8 mouse cellular contexts compared by ENCODE assay signal in the genomic region with DNA sequence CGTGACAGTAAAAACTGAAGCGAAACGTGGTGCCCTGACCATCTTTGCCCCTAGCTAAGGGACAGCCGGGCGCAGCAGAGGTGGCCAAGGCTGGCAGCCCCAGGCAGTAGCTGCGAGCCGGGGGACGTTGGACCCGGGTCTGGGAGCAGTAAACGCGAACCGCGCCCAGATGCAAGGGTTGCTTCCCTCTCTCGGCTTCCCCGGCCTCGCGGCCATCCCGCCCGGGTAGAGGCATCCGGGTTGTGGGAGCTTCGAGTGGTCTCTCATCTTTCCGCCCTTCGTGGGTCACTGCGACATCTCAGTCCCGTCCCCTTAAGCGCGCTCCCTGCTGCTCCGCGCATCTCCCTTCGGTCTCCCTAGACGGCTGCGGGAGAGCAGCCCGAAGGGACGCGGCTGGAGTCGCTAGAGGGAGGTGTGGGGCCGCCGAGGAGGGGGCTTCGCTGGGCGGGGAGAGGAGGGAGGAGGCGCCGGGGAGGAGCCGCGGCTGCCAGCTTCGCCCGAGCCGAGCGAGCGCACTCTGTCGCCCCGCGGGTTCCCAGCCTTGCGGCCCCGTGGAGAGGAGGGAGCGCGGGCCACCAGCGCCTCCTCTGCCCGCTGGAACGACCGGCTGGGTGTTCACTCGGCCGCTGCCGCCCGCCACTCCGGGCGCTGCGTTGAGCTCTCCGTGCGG. TPM values are rescaled to one million over a fixed set of nuclear protein-coding genes. Genes with fewer than 3 reads are reported as not detected.
DNase-seq lines count a peak whose midpoint lies in the region; ATAC-seq and TF ChIP-seq lines count a peak whose summit lies in the region.

No protein-coding gene starts in this region.

- DNase-seq in embryonic facial prominence, embryonic 11.5 days (ENCODE audit: low spot score): peak; percentile 87
- DNase-seq in heart, adult 9 months (ENCODE audit: low spot score in 2 of 2): peak; percentile 86 to 88
- peak; percentile 82 for DNase-seq in kidney, adult 9 months
- DNase-seq in limb, embryonic 14.5 days (ENCODE audit: low spot score): peak; percentile 79
- DNase-seq in spleen, adult 18-20 months: peak; percentile 83 to 87

- WGBS in embryonic facial prominence, embryonic 11.5 days: under 1% methylated on average over 51 of the region's 69 CpGs
- under 1% methylated on average over 46 of the region's 69 CpGs for WGBS in limb, embryonic 14.5 days
- WGBS in midbrain, embryonic 15.5 days: under 1% methylated on average over 68 of the region's 69 CpGs

- no peaks in the 10 kb centered on the region for H3K36me3 ChIP-seq in erythroblast, embryonic 14.5 days (ENCODE audit: control insufficient read depth)
- no peaks in the 10 kb centered on the region for H3K36me3 ChIP-seq in embryonic facial prominence, embryonic 11.5 days (replicated peaks; ENCODE audit: control insufficient read depth, insufficient read depth, low read depth, low read length)
- peaks cover 2% of the 10 kb centered on the region; the same call in 1 of the 2 replicates for H3K36me3 ChIP-seq in limb, embryonic 14.5 days (ENCODE audit: control insufficient read depth, insufficient read depth, low read length)
- H3K36me3 ChIP-seq in midbrain, embryonic 15.5 days (replicated peaks): no peaks in the 10 kb centered on the region

- peak overlapping the region; percentile 93 for H3K4me2 ChIP-seq in embryonic facial prominence, embryonic 11.5 days (ENCODE audit: low read depth, low read length)
- peak overlapping the region; percentile 80 for H3K4me2 ChIP-seq in limb, embryonic 14.5 days (replicated peaks; ENCODE audit: low read depth, low read length, severe bottlenecking)
- H3K4me2 ChIP-seq in midbrain, embryonic 15.5 days: peak overlapping the region; percentile 94

- peak overlapping the region; percentile 90 for H3K27ac ChIP-seq in embryonic facial prominence, embryonic 11.5 days (replicated peaks; ENCODE audit: low read depth, low read length)
- H3K27ac ChIP-seq in limb, embryonic 14.5 days (replicated peaks; ENCODE audit: low read depth, low read length): peak overlapping the region; percentile 92
- H3K27ac ChIP-seq in midbrain, embryonic 15.5 days: peak overlapping the region; percentile 97

- H3K4me3 ChIP-seq in erythroblast, embryonic 14.5 days (replicated peaks): peak overlapping the region; percentile 63
- H3K4me3 ChIP-seq in embryonic facial prominence, embryonic 11.5 days (ENCODE audit: low read depth, low read length): peak overlapping the region; percentile 77
- peak overlapping the region; percentile 82 for H3K4me3 ChIP-seq in limb, embryonic 14.5 days (replicated peaks; ENCODE audit: low read length)
- H3K4me3 ChIP-seq in midbrain, embryonic 15.5 days: peak overlapping the region; percentile 93

- H3K27me3 ChIP-seq in erythroblast, embryonic 14.5 days (ENCODE audit: control insufficient read depth): peaks cover 29% of the 10 kb centered on the region
- no peaks in the 10 kb centered on the region for H3K27me3 ChIP-seq in embryonic facial prominence, embryonic 11.5 days (ENCODE audit: control insufficient read depth, insufficient read depth, low read length)
- no peaks in the 10 kb centered on the region for H3K27me3 ChIP-seq in limb, embryonic 14.5 days (ENCODE audit: control insufficient read depth, insufficient read depth, low read length)
- no peaks in the 10 kb centered on the region; the same call in 1 of the 2 replicates for H3K27me3 ChIP-seq in midbrain, embryonic 15.5 days (replicated peaks)

- H3K9me3 ChIP-seq in erythroblast, embryonic 14.5 days (ENCODE audit: control insufficient read depth, low read length): no peaks in the 10 kb centered on the region
- H3K9me3 ChIP-seq in embryonic facial prominence, embryonic 11.5 days (replicated peaks; ENCODE audit: control insufficient read depth, low read length): no peaks in the 10 kb centered on the region
- H3K9me3 ChIP-seq in limb, embryonic 14.5 days (ENCODE audit: control insufficient read depth, low read length): no peaks in the 10 kb centered on the region
- no peaks in the 10 kb centered on the region for H3K9me3 ChIP-seq in midbrain, embryonic 15.5 days

- no peak for TF ChIP-seq POLR2A in limb, embryonic 14.5 days (IDR thresholded peaks at IDR 0.05; ENCODE audit: borderline replicate concordance, extremely low read depth, insufficient read depth, insufficient read length)

- peak overlapping the region; percentile 80 for H3K9ac ChIP-seq in embryonic facial prominence, embryonic 11.5 days (replicated peaks; ENCODE audit: low read length)
- peak overlapping the region; percentile 90 for H3K9ac ChIP-seq in limb, embryonic 14.5 days (ENCODE audit: low read depth, low read length, severe bottlenecking)
- peak overlapping the region; percentile 90 for H3K9ac ChIP-seq in midbrain, embryonic 15.5 days

- H3K4me1 ChIP-seq in erythroblast, embryonic 14.5 days (ENCODE audit: control insufficient read depth): peaks cover 19% of the 10 kb centered on the region
- H3K4me1 ChIP-seq in embryonic facial prominence, embryonic 11.5 days (ENCODE audit: control insufficient read depth, insufficient read depth, low read length): no peaks in the 10 kb centered on the region
- peaks cover 12% of the 10 kb centered on the region for H3K4me1 ChIP-seq in limb, embryonic 14.5 days (ENCODE audit: control insufficient read depth, insufficient read depth, low read length)
- H3K4me1 ChIP-seq in midbrain, embryonic 15.5 days: no peaks in the 10 kb centered on the region

- no peak for ATAC-seq in erythroblast, adult 5-6 weeks (replicated peaks; ENCODE audit: low FRiP score, poor library complexity, severe bottlenecking)
- ATAC-seq in embryonic facial prominence, embryonic 11.5 days (replicated peaks; ENCODE audit: insufficient number of reproducible peaks, low FRiP score, low TSS enrichment, low read depth): peak; percentile 91
- peak; percentile 85 for ATAC-seq in limb, embryonic 14.5 days (ENCODE audit: low FRiP score, low read depth)
- peak; percentile 93 for ATAC-seq in midbrain, embryonic 15.5 days (replicated peaks)

RNA-seq across cellular contexts. Expression of a gene that starts 0.5 kb away (rescaled TPM):
- 0.02 TPM in 1 of 2 replicates, not detected in the other for polyA plus RNA-seq in erythroblast, embryonic 14.5 days (2012)
- total RNA-seq in erythroblast, adult 5-6 weeks (2015; ENCODE audit: low replicate concordance): 1.9 and 11.1 TPM in 2 replicates
- total RNA-seq in erythroblast, adult 5-6 weeks (2017; ENCODE audit: low replicate concordance): 5.6 and 11.7 TPM in 2 replicates
- 15.6 and 16.5 TPM in 2 replicates for polyA plus RNA-seq in embryonic facial prominence, embryonic 11.5 days (2014; fragmentation: Nextera tagmentation; extraction: Ambion mirVana)
- 40.0 and 46.0 TPM in 2 replicates for polyA plus RNA-seq in limb, embryonic 14.5 days (2012; rRNA removed)
- polyA plus RNA-seq in limb, embryonic 14.5 days (2014; fragmentation: Nextera tagmentation; extraction: Ambion mirVana): 37.4 and 43.4 TPM in 2 replicates
- 54.7 and 54.8 TPM in 2 replicates for polyA plus RNA-seq in midbrain, embryonic 15.5 days (2015; fragmentation: Nextera tagmentation; extraction: Ambion mirVana)

Comparison
In these comparisons a context has a peak if more than half of its experiments do, and no peak if none do; other contexts are left out.
1. RNA of a gene that starts 0.5 kb away (polyA plus RNA-seq): 54.7 to 54.8 TPM in midbrain, embryonic 15.5 days, 37.4 to 46.0 TPM in limb, embryonic 14.5 days and 15.6 to 16.5 TPM in embryonic facial prominence, embryonic 11.5 days; 0.02 TPM in erythroblast, embryonic 14.5 days; every median in the first group is over 10 times any median in the second.
2. Peak in every context shown above with its lines, with median percentiles within 50 percentile points of each other: H3K4me3 ChIP-seq, DNase-seq, H3K27ac ChIP-seq, H3K4me2 ChIP-seq and H3K9ac ChIP-seq.